Mouse (Mus musculus) telencephalon, adult 2 months (tissue): ENCODE measurements around the gene 1700001L19Rik.
"Not testable (repeated sequence)": the region's sequence is repeated elsewhere in the genome, so short reads cannot be mapped to it uniquely, and the experiment has no call there.

Experiments used
- DNase-seq: peaks from one replicate; pipeline ENCODE4 v3.0.0-alpha.2; 2011; ENCODE audit warnings: low read depth, low spot score

The 1700001L19Rik gene

GRCm38 (mm10) chr13:68597199-68597598 is at the start of gene 1700001L19Rik:
Gene 1700001L19Rik (plus strand): TSS chr13:68597421.
- DNase-seq, result no peak

GRCm38 (mm10) chr13:68553391-68553790 is 43.8 kb upstream of the 1700001L19Rik start:
- not testable (repeated sequence) for DNase-seq

GRCm38 (mm10) chr13:68568110-68568509 is 29.1 kb upstream of the 1700001L19Rik start:
- no peak for DNase-seq

- DNase-seq, result no peak
Measured at GRCm38 (mm10) chr13:68568548-68568947, 28.7 kb upstream of the 1700001L19Rik start.

- peak; percentile 58 for DNase-seq
Measured at GRCm38 (mm10) chr13:68569589-68570336, 27.5 kb upstream of the 1700001L19Rik start.

- DNase-seq, result no peak
Measured at GRCm38 (mm10) chr13:68572247-68572646, 25.0 kb upstream of the 1700001L19Rik start.

GRCm38 (mm10) chr13:68572966-68573913 is 24.0 kb upstream of the 1700001L19Rik start:
- no peak for DNase-seq

- DNase-seq, result no peak
Measured at GRCm38 (mm10) chr13:68574398-68574797, 22.8 kb upstream of the 1700001L19Rik start.

GRCm38 (mm10) chr13:68577945-68578344 is 19.3 kb upstream of the 1700001L19Rik start:
- DNase-seq, result peak; percentile 68

- DNase-seq, result no peak
Measured at GRCm38 (mm10) chr13:68581086-68581740, 16.0 kb upstream of the 1700001L19Rik start.

- peak; percentile 94 for DNase-seq
Measured at GRCm38 (mm10) chr13:68581747-68582516, 15.3 kb upstream of the 1700001L19Rik start, which contains the start of the genes Mtrr and Fastkd3. Gene Mtrr (minus strand): TSS chr13:68582149. Gene Fastkd3 (plus strand): TSS chr13:68582234.

- no peak for DNase-seq
Measured at GRCm38 (mm10) chr13:68582517-68582780, 14.8 kb upstream of the 1700001L19Rik start.

- no peak for DNase-seq
Measured at GRCm38 (mm10) chr13:68583961-68584360, 13.3 kb upstream of the 1700001L19Rik start.

GRCm38 (mm10) chr13:68585441-68585840 is 11.8 kb upstream of the 1700001L19Rik start:
- DNase-seq, result no peak

GRCm38 (mm10) chr13:68588352-68588751 is 8.9 kb upstream of the 1700001L19Rik start:
- DNase-seq, result no peak

GRCm38 (mm10) chr13:68593797-68594196 is 3.4 kb upstream of the 1700001L19Rik start:
- no peak for DNase-seq

- DNase-seq, result no peak
Measured at GRCm38 (mm10) chr13:68597667-68598066, 446 bp downstream of the 1700001L19Rik start.

- no peak for DNase-seq
Measured at GRCm38 (mm10) chr13:68598953-68599352, 1.7 kb downstream of the 1700001L19Rik start.

- DNase-seq, result peak; percentile 50
Measured at GRCm38 (mm10) chr13:68601184-68601583, 4.0 kb downstream of the 1700001L19Rik start.

GRCm38 (mm10) chr13:68603085-68603484 is 5.9 kb downstream of the 1700001L19Rik start:
- DNase-seq, result peak; percentile 80

- peak; percentile 49 for DNase-seq
Measured at GRCm38 (mm10) chr13:68605689-68606126, 8.5 kb downstream of the 1700001L19Rik start.
